Mouse (Mus musculus) embryonic facial prominence, embryonic 13.5 days (tissue): ENCODE data around the gene Fbxw15. TPM values are rescaled to one million over a fixed set of nuclear protein-coding genes. Genes with fewer than 3 reads are reported as not detected.
"Not testable (repeated sequence)": the region's sequence is repeated elsewhere in the genome, so short reads cannot be mapped to it uniquely, and the experiment has no call there.

ENCODE experiments used
- ATAC-seq: fragments of 200-750 bp; cut with Nextera tagmentation; 2 replicates; pipeline ENCODE4 v1.8.0; 2017; ENCODE audit warnings: low read depth; ENCODE audit not compliant: insufficient number of reproducible peaks, insufficient read depth, low FRiP score, low TSS enrichment
- H3K27ac ChIP-seq: fragments of 300-500 bp; sonication (generic); 2 replicates; pipeline ENCODE4 v1.5.1; 2015; ENCODE audit warnings: moderate library complexity, mild to moderate bottlenecking, inconsistent platforms
- H3K27me3 ChIP-seq: fragments of 300-500 bp; sonication (generic); 2 replicates; pipeline ENCODE4 v1.6.1; 2015; ENCODE audit warnings: mild to moderate bottlenecking, inconsistent platforms
- H3K36me3 ChIP-seq: fragments of 300-500 bp; sonication (generic); 2 replicates; pipeline ENCODE4 v1.6.1; 2015; ENCODE audit warnings: mild to moderate bottlenecking, inconsistent platforms
- H3K4me1 ChIP-seq: fragments of 300-500 bp; sonication (generic); 2 replicates; pipeline ENCODE4 v1.6.1; 2015; ENCODE audit warnings: inconsistent platforms
- H3K4me2 ChIP-seq: fragments of 300-500 bp; sonication (generic); 2 replicates; pipeline ENCODE4 v1.6.1; 2015; ENCODE audit warnings: moderate library complexity, mild to moderate bottlenecking, inconsistent platforms
- H3K4me3 ChIP-seq: fragments of 300-500 bp; sonication (generic); 2 replicates; pipeline ENCODE4 v1.5.1; 2015; ENCODE audit warnings: mild to moderate bottlenecking, inconsistent platforms
- H3K9ac ChIP-seq: fragments of 300-500 bp; sonication (generic); 2 replicates; pipeline ENCODE4 v1.6.1; 2015; ENCODE audit warnings: mild to moderate bottlenecking, inconsistent platforms
- H3K9me3 ChIP-seq: fragments of 300-500 bp; sonication (generic); 2 replicates; pipeline ENCODE4 v1.6.1; 2016; ENCODE audit warnings: inconsistent platforms
- WGBS: fragments of 180-500 bp; shearing (Covaris S2); methylation state at CpG from one replicate; pipeline ENCODE4 v1.1.7; 2015; ENCODE audit warnings: mixed read lengths; 5-methylcytosine and 5-hydroxymethylcytosine counted together
- polyA plus RNA-seq: library from polyadenylated mRNA; unstranded; fragments of >200 nt; fragmentation: Nextera tagmentation; extraction: Ambion mirVana; gene quantifications from 2 replicates; pipeline ENCODE4 v1.2.1, GENCODE M21; 2015

The Fbxw15 gene
- not detected in 2 replicates for polyA plus RNA-seq

DNA sequence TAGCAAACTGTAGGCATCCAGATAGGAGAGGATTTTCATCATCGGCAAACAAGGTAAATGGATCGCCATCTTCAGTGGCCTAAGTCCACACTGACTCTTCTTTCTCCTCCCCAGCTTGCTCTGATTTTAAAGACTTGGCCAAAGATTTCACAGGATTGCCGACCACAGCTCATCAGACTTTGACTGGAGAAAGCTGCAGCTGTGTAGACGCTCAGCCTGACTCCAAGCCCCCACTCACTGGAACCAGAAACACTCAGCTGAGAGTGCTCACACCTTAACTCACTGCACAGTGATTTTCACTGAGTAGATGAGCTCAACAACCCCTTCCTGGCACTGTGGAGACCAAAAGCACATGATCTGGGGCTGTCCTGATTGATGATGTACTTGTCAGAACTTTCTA lies at the start of gene Fbxw15:
Gene Fbxw15 (minus strand): TSS at position 101 of the 400 bp plus-strand sequence.
- not testable (repeated sequence) for H3K27ac ChIP-seq, H3K9ac ChIP-seq, ATAC-seq, H3K9me3 ChIP-seq, H3K4me1 ChIP-seq, H3K27me3 ChIP-seq, H3K4me2 ChIP-seq, H3K4me3 ChIP-seq, H3K36me3 ChIP-seq
- WGBS = 80% methylated on average over 4 of the region's 4 CpGs

DNA sequence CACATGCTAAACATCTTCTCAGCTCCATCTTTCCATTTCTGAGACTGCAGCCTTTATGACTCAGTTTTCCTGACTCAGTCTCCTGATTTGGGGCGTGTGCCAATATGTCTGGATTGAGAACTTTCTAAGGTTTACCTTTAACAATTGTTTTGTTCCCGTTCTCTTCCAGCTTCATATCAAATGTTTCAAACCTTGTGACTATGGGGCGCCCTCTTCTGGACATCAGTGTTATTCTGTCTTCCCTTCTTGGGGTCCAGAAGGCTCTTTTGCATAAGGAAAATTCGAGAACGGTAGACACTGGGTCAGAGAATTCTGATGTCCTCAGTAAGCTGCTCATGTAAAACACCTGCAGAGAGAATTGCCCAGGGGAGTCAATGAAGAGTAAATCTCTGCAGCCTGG lies 38.8 kb upstream of the Fbxw15 start:
- H3K9me3 ChIP-seq, ATAC-seq, H3K27me3 ChIP-seq, H3K4me2 ChIP-seq, H3K36me3 ChIP-seq, H3K27ac ChIP-seq, H3K4me1 ChIP-seq, H3K4me3 ChIP-seq, H3K9ac ChIP-seq: not testable (repeated sequence)
- 40% methylated on average over 5 of the region's 5 CpGs for WGBS

DNA sequence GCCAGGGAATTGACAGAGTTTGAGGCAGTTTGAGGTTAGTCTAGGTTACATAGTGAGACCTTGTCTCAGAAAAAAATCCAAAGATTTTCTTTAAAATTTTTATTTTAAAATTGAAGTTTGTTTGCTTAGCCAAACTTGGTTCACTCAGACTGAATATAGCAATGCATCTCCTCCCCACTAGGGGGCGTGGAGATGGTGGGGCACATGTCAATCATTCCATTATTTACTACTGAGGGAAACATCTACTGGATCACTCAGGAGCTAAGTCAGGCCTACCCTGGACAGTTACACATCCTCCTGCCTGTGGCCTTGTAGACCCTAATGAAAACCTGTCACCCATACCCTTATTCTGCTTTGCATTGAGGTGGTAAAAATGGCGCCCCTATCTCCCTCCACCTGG lies 34.1 kb upstream of the Fbxw15 start:
- H3K4me2 ChIP-seq, H3K36me3 ChIP-seq, ATAC-seq, H3K9ac ChIP-seq, H3K27me3 ChIP-seq, H3K4me3 ChIP-seq, H3K9me3 ChIP-seq, H3K4me1 ChIP-seq, H3K27ac ChIP-seq: not testable (repeated sequence)
- WGBS = 57% methylated on average over 2 of the region's 2 CpGs

GRCm38 (mm10) chr9:109597226-109597625 lies 29.2 kb upstream of the Fbxw15 start:
- Histone ChIP-seq H3K27me3 (no peaks in the 10 kb centered on the region), H3K27ac (no peak overlapping the region)

GRCm38 (mm10) chr9:109594866-109595265 lies 26.8 kb upstream of the Fbxw15 start:
- Histone ChIP-seq H3K4me3 (no peak overlapping the region), H3K4me1 (no peaks in the 10 kb centered on the region), H3K27ac (no peak overlapping the region), H3K36me3 (no peaks in the 10 kb centered on the region), H3K4me2 (no peak overlapping the region), H3K9me3 (no peaks in the 10 kb centered on the region), H3K27me3 (no peaks in the 10 kb centered on the region), H3K9ac (no peak overlapping the region)
- WGBS = 71% methylated on average over 2 of the region's 2 CpGs
- ATAC-seq = no peak

More at GRCm38 (mm10) chr9:109597226-109597625, 29.2 kb upstream of the Fbxw15 start:
- no peak overlapping the region for H3K4me2 ChIP-seq
- ATAC-seq = no peak
- H3K4me3 ChIP-seq = no peak overlapping the region
- H3K9ac ChIP-seq = no peak overlapping the region
- H3K36me3 ChIP-seq = no peaks in the 10 kb centered on the region
- no peaks in the 10 kb centered on the region for H3K4me1 ChIP-seq
- no peaks in the 10 kb centered on the region for H3K9me3 ChIP-seq

- no peaks in the 10 kb centered on the region for H3K36me3 ChIP-seq
- no peak overlapping the region for H3K27ac ChIP-seq
- H3K4me1 ChIP-seq = no peaks in the 10 kb centered on the region
- no peak for ATAC-seq
- no peak overlapping the region for H3K9ac ChIP-seq
- no peaks in the 10 kb centered on the region for H3K27me3 ChIP-seq
- no peak overlapping the region for H3K4me3 ChIP-seq
- no peak overlapping the region for H3K4me2 ChIP-seq
- WGBS = 65% methylated on average over 1 of the region's 1 CpGs
- no peaks in the 10 kb centered on the region for H3K9me3 ChIP-seq
Measured at GRCm38 (mm10) chr9:109565546-109565945, 2.5 kb downstream of the Fbxw15 start.

- H3K36me3 ChIP-seq, H3K9me3 ChIP-seq, ATAC-seq, H3K27me3 ChIP-seq, H3K27ac ChIP-seq, H3K4me1 ChIP-seq, H3K4me3 ChIP-seq, H3K9ac ChIP-seq, H3K4me2 ChIP-seq: not testable (repeated sequence)
Measured at GRCm38 (mm10) chr9:109562106-109562505, 6.0 kb downstream of the Fbxw15 start.

DNA sequence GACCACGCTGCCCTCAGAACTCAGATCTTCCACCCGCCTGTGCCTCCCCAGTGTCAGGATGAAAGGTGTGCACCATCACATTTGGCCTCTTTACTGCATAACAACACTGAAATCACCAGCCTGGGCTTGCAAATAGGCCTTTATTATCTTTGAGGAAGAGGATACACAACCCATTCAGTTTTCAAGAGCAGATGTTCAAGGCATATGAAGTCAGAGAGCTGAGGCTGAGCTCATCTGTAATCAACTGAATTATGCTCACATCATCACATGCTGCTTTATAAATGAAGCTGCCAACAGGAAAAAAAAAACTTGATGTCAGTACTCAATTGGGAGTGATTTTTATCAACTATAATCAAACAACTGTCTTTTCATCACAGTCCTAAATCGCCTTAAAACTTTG lies 15.6 kb downstream of the Fbxw15 start:
- no peak for ATAC-seq
- H3K27ac ChIP-seq = no peak overlapping the region
- no peaks in the 10 kb centered on the region for H3K36me3 ChIP-seq
- H3K27me3 ChIP-seq = no peaks in the 10 kb centered on the region
- no peaks in the 10 kb centered on the region for H3K4me1 ChIP-seq
- H3K4me3 ChIP-seq = no peak overlapping the region
- H3K9me3 ChIP-seq = 0 out of 2 replicates have a peak, but pooled peaks cover 5% of the 10 kb centered on the region
- H3K4me2 ChIP-seq = no peak overlapping the region
- 77% methylated on average over 3 of the region's 3 CpGs for whole genome bisulfite sequencing
- no peak overlapping the region for H3K9ac ChIP-seq

- ATAC-seq = not testable (repeated sequence)
Measured at GRCm38 (mm10) chr9:109549666-109550065, 18.4 kb downstream of the Fbxw15 start.

GRCm38 (mm10) chr9:109523385-109524064 lies 44.5 kb downstream of the Fbxw15 start:
- no peaks in the 10 kb centered on the region for H3K36me3 ChIP-seq
- H3K9ac ChIP-seq = no peak overlapping the region
- no peaks in the 10 kb centered on the region for H3K4me1 ChIP-seq
- 78% methylated on average over 5 of the region's 5 CpGs for WGBS
- H3K27me3 ChIP-seq = no peaks in the 10 kb centered on the region
- no peak overlapping the region for H3K27ac ChIP-seq
- no peak overlapping the region for H3K4me3 ChIP-seq
- no peak overlapping the region for H3K4me2 ChIP-seq
- no peaks in the 10 kb centered on the region for H3K9me3 ChIP-seq
- ATAC-seq = no peak

More at GRCm38 (mm10) chr9:109549666-109550065, 18.4 kb downstream of the Fbxw15 start:
- H3K9ac ChIP-seq, H3K36me3 ChIP-seq, H3K27ac ChIP-seq, H3K4me3 ChIP-seq, H3K4me2 ChIP-seq, H3K4me1 ChIP-seq, H3K27me3 ChIP-seq: not testable (repeated sequence)
- 18% methylated on average over 2 of the region's 2 CpGs for WGBS
- peaks cover 12% of the 10 kb centered on the region; the same call in 1 of the 2 replicates for H3K9me3 ChIP-seq
